Mouse (Mus musculus): ENCODE results near the gene 1810055G02Rik. TPM values are rescaled to one million over a fixed set of nuclear protein-coding genes. Genes with fewer than 3 reads are reported as not detected.

The 1810055G02Rik gene
- polyA plus RNA-seq, 1 experiment from 2014 or later = 16.0 TPM

- Histone ChIP-seq H3K4me1 (replicated peaks) (peaks cover 66% of the 10 kb centered on the region), H3K27ac (replicated peaks) (peak overlapping the region; percentile 55), H3K9ac (no peak overlapping the region), H3K9me3 (replicated peaks) (no peaks in the 10 kb centered on the region), H3K36me3 (replicated peaks) (no peaks in the 10 kb centered on the region), H3K4me3 (replicated peaks) (no peak overlapping the region), H3K4me2 (no peak overlapping the region), H3K27me3 (peaks cover 17% of the 10 kb centered on the region)
- WGBS (ENCODE audit: insufficient replicate concordance) = 40% methylated on average over 13 of the region's 13 CpGs
- ATAC-seq (ENCODE audit: insufficient read depth) = 0 out of 2 replicates have a peak, but pooled peaks have one; percentile 25
Observed at GRCm38 (mm10) chr19:3681310-3681934, 26.7 kb upstream of the 1810055G02Rik start.

DNA sequence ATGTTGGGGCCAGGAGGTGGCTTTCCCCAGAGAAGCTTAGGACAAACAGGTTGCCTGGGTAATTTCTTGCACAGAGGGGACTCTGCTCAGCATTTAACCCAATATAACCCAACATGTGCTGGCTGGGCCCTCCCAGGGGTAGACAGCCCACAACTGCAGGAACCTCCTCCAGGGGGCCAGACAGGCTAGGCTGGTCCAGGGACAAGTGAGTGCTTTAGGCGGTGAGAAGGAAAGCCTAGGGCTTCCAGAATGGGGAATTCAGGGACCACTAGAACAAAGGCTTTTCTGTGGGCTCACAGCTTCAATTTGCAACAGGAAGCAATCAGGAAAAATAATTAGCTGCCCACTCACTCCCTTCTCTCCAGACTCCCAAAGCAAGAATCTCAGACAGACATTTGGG is 23.7 kb upstream of the 1810055G02Rik start:
- Histone ChIP-seq H3K4me1 (replicated peaks) (peaks cover 77% of the 10 kb centered on the region), H3K9ac (no peak overlapping the region), H3K4me3 (replicated peaks) (peak overlapping the region; percentile 66; the same call in 1 of the 2 replicates), H3K36me3 (replicated peaks) (no peaks in the 10 kb centered on the region), H3K27ac (replicated peaks) (0 out of 2 replicates have a peak overlapping the region, but pooled peaks have one; percentile 19), H3K9me3 (replicated peaks) (no peaks in the 10 kb centered on the region), H3K27me3 (peaks cover 31% of the 10 kb centered on the region), H3K4me2 (peak overlapping the region; percentile 76)
- no peak for ATAC-seq (ENCODE audit: insufficient read depth)
- WGBS (ENCODE audit: insufficient replicate concordance) = 32% methylated on average over 1 of the region's 1 CpGs

- H3K9ac ChIP-seq = peak overlapping the region; percentile 58
- ATAC-seq (ENCODE audit: insufficient read depth) = no peak
Observed at GRCm38 (mm10) chr19:3684957-3685580, 23.0 kb upstream of the 1810055G02Rik start.

GRCm38 (mm10) chr19:3685611-3686214 is 22.4 kb upstream of the 1810055G02Rik start:
- Histone ChIP-seq H3K4me2 (peak overlapping the region; percentile 76), H3K4me1 (replicated peaks) (peaks cover 65% of the 10 kb centered on the region), H3K27ac (replicated peaks) (peak overlapping the region; percentile 80), H3K36me3 (replicated peaks) (no peaks in the 10 kb centered on the region), H3K4me3 (replicated peaks) (peak overlapping the region; percentile 66), H3K9ac (peak overlapping the region; percentile 58), H3K9me3 (replicated peaks) (no peaks in the 10 kb centered on the region), H3K27me3 (peaks cover 31% of the 10 kb centered on the region)
- ATAC-seq (ENCODE audit: insufficient read depth) = 0 out of 2 replicates have a peak, but pooled peaks have one; percentile 13
- under 1% methylated on average over 45 of the region's 45 CpGs for WGBS (ENCODE audit: insufficient replicate concordance)

More at GRCm38 (mm10) chr19:3684957-3685580, 23.0 kb upstream of the 1810055G02Rik start:
- 11% methylated on average over 11 of the region's 11 CpGs for WGBS (ENCODE audit: insufficient replicate concordance)
- Histone ChIP-seq H3K36me3 (replicated peaks) (no peaks in the 10 kb centered on the region), H3K27ac (replicated peaks) (peak overlapping the region; percentile 80; the same call in 1 of the 2 replicates), H3K4me2 (peak overlapping the region; percentile 76), H3K27me3 (peaks cover 31% of the 10 kb centered on the region), H3K9me3 (replicated peaks) (no peaks in the 10 kb centered on the region), H3K4me1 (replicated peaks) (peaks cover 71% of the 10 kb centered on the region), H3K4me3 (replicated peaks) (peak overlapping the region; percentile 66)

DNA sequence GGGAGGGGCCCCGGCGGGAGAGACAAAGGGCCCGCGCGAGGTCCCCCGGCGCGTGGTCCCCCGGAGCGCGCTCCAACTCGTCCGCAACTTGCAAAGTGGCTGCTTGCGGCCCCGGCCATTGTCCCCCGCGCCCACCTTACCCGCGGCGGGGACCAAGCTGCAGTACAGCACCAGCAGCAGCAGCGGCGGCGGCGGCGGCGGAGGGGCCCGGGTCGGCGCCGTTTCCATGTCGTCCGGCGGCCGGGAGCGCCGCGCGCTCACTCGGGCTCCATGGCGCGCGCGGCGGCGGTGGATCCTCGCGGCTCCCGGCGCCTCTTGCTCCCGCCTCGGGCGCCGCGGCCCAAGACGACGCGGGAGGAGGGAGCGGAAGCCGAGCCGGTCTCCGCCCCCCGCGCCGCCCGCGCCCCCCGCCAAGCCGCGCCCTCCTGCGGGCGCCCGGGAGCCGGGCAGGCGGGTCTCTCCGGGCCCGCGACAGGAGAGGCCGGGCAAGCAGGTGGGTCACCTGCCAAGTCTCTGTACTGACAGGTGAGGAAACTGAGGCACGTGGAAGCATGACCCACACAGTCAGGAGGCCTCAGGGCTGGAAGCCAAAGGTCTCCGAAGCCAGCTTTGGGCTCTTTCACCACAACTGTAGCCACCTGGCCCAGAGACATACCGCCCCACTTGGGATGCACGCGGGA is 21.7 kb upstream of the 1810055G02Rik start, which contains the start of gene Lrp5:
TSS of gene Lrp5 (minus strand) at position 350 of the 680 bp plus-strand sequence.
- H3K9ac ChIP-seq = peak within 1 kb of the TSS; percentile 58
- H3K9me3 ChIP-seq (replicated peaks) = no peaks in the 10 kb centered on the region
- H3K4me1 ChIP-seq (replicated peaks) = peaks cover 58% of the 10 kb centered on the region
- H3K36me3 ChIP-seq (replicated peaks) = no peaks in the 10 kb centered on the region
- H3K4me3 ChIP-seq (replicated peaks) = peak within 1 kb of the TSS; percentile 66
- H3K27ac ChIP-seq (replicated peaks) = peak within 1 kb of the TSS; percentile 80
- H3K27me3 ChIP-seq = peaks cover 31% of the 10 kb centered on the region
- ATAC-seq (ENCODE audit: insufficient read depth) = peak; percentile 30
- under 1% methylated on average over 83 of the region's 83 CpGs for WGBS (ENCODE audit: insufficient replicate concordance)
- peak within 1 kb of the TSS; percentile 76 for H3K4me2 ChIP-seq

DNA sequence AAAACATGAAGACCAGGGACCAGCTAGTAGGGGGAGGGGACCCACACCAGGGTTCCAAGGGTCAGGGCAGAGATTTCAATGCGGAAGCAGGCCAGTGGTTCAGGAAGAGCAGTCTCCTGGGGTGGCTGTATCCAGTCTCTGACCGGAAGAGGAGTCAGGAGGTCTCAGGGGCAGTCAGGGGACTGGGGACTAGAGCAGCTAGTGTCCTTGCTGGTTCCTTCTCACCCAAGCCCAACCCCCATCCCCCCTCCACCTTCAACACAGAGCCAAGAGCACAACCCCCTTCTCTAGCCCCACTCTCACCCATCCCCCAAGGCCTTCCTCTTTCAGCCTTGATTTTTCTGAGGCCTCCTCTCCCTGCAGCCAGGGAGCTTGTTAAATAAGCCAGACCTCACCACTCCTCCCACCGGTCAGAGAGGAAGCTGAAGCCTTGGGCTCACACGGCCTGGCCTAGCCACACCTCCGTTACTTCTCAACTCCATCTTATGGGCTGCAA is 20.4 kb upstream of the 1810055G02Rik start:
- Histone ChIP-seq H3K4me3 (replicated peaks) (no peak overlapping the region), H3K4me2 (no peak overlapping the region), H3K9ac (no peak overlapping the region), H3K36me3 (replicated peaks) (no peaks in the 10 kb centered on the region), H3K27me3 (peaks cover 31% of the 10 kb centered on the region), H3K27ac (replicated peaks) (peak overlapping the region; percentile 80), H3K4me1 (replicated peaks) (peaks cover 45% of the 10 kb centered on the region), H3K9me3 (replicated peaks) (no peaks in the 10 kb centered on the region)
- ATAC-seq (ENCODE audit: insufficient read depth) = peak; percentile 65
- 13% methylated on average over 5 of the region's 5 CpGs for WGBS (ENCODE audit: insufficient replicate concordance)

- Histone ChIP-seq H3K9ac (no peak overlapping the region), H3K4me3 (replicated peaks) (no peak overlapping the region), H3K4me1 (replicated peaks) (peaks cover 26% of the 10 kb centered on the region), H3K9me3 (replicated peaks) (no peaks in the 10 kb centered on the region), H3K4me2 (no peak overlapping the region), H3K27me3 (peaks cover 14% of the 10 kb centered on the region), H3K36me3 (replicated peaks) (no peaks in the 10 kb centered on the region), H3K27ac (replicated peaks) (no peak overlapping the region)
- WGBS (ENCODE audit: insufficient replicate concordance) = 77% methylated on average over 5 of the region's 5 CpGs
- no peak for ATAC-seq (ENCODE audit: insufficient read depth)
Observed at GRCm38 (mm10) chr19:3691337-3691736, 16.8 kb upstream of the 1810055G02Rik start.

DNA sequence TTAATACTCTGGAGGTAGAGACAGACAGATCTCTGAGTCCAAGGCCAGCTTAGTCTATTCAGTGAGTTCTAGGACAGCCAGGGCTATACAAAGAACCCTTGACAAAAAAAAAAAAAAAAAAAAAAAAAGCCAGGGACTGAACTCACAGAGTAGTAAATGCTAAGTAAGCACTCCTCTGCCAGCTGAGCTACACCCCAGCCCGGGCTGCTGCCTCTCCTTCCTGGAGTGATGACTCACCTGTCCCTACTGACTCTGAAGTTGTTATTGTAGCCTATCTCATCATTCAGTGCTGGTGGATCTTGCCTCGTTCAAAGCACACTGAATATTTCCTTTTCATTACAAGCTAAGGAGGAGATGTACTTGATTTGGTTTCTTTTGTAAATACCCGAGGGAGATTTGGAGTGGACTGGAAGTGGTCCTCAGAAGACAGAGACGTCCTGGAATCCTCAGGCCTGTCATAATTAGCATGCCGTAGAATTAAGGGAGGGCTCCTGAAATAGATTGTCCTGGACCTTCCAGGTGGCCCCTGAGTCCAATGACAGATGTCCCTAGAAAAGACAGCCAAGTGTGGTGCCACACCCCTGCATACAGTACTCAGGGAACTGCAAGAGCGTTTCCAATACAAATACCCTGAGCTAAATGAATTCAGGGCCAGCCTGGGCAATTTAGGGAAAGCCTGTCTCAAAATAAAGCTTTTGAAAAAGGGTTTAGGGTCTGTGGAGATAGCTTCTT is 15.5 kb upstream of the 1810055G02Rik start:
- H3K27ac ChIP-seq (replicated peaks) = no peak overlapping the region
- no peaks in the 10 kb centered on the region for H3K36me3 ChIP-seq (replicated peaks)
- WGBS (ENCODE audit: insufficient replicate concordance) = 51% methylated on average over 6 of the region's 6 CpGs
- peaks cover 13% of the 10 kb centered on the region for H3K4me1 ChIP-seq (replicated peaks)
- no peak overlapping the region for H3K4me3 ChIP-seq (replicated peaks)
- no peak for ATAC-seq (ENCODE audit: insufficient read depth)
- no peaks in the 10 kb centered on the region for H3K9me3 ChIP-seq (replicated peaks)
- H3K27me3 ChIP-seq = 0 out of 2 replicates have a peak, but pooled peaks cover 2% of the 10 kb centered on the region
- no peak overlapping the region for H3K4me2 ChIP-seq
- no peak overlapping the region for H3K9ac ChIP-seq

DNA sequence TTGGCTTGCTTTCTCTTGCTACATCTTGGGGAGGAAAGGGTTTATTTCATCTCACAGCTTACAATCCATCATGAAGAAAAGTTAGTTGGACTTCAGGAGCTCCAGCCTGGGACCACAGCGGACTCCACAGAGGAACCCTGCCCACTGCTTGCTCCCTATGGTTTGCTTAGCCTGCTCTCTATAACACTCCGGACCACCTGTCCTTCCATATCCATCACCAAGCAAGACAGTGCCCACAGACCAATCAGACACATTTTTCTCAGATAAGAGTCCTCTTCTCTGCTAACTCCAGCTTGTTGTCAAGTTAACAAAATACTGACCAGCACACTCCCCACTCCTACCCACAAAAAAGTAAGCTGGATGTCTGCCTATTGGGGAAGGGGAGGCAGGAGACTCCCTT is 13.6 kb upstream of the 1810055G02Rik start:
- Histone ChIP-seq H3K36me3 (replicated peaks) (no peaks in the 10 kb centered on the region), H3K9me3 (replicated peaks) (no peaks in the 10 kb centered on the region), H3K4me2 (no peak overlapping the region), H3K4me3 (replicated peaks) (no peak overlapping the region), H3K27ac (replicated peaks) (no peak overlapping the region), H3K4me1 (replicated peaks) (peaks cover 10% of the 10 kb centered on the region), H3K27me3 (no peaks in the 10 kb centered on the region), H3K9ac (no peak overlapping the region)
- no peak for ATAC-seq (ENCODE audit: insufficient read depth)
- 56% methylated on average over 2 of the region's 2 CpGs for WGBS (ENCODE audit: insufficient replicate concordance)

DNA sequence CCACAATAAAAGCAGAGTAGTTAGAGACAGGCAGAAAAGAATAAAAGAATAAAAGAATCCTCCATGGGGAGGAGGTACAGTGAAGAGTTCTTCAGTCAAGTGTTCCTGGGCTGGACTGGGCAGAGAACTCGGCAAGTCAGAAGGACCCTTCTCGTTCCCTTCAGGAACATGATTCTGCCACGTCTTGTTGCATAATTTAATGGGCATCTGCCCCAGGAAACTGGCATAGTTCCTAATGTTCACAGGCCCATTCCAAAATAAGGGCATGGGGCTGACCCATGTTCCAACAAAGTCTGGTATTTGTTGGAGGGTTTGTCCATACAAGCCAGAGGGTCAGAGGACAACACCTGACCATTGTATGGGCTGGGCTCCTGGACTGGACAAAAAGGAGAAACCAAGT is 13.1 kb upstream of the 1810055G02Rik start:
- WGBS (ENCODE audit: insufficient replicate concordance) = 68% methylated on average over 3 of the region's 3 CpGs
- ATAC-seq (ENCODE audit: insufficient read depth) = no peak
- Histone ChIP-seq H3K27ac (replicated peaks) (no peak overlapping the region), H3K4me1 (replicated peaks) (peaks cover 12% of the 10 kb centered on the region), H3K9ac (no peak overlapping the region), H3K36me3 (replicated peaks) (no peaks in the 10 kb centered on the region), H3K4me3 (replicated peaks) (no peak overlapping the region), H3K27me3 (no peaks in the 10 kb centered on the region), H3K4me2 (no peak overlapping the region), H3K9me3 (replicated peaks) (no peaks in the 10 kb centered on the region)
